Mouse (Mus musculus) G1E (cell line): ENCODE measurements around the gene Cd2bp2. TPM values are rescaled to one million over a fixed set of nuclear protein-coding genes. Genes with fewer than 3 reads are reported as not detected.
A peak's percentile ranks its signal among the peaks of the same experiment; 100 is the strongest.

Source experiments
- ATAC-seq: 2 replicates; pipeline ENCODE4 v1.8.0; 2016; ENCODE audit warnings: mild to moderate bottlenecking; ENCODE audit not compliant: insufficient number of reproducible peaks, poor library complexity, low FRiP score, severe bottlenecking; ENCODE audit errors: extremely low read depth
- DNase-seq: peaks from one replicate; pipeline ENCODE4 v3.0.0; 2012; ENCODE audit warnings: low spot score
- H3K27me3 ChIP-seq: 2 replicates; pipeline ENCODE4 v1.6.1; 2012; ENCODE audit warnings: mild to moderate bottlenecking, low read length, inconsistent platforms; ENCODE audit not compliant: insufficient read depth
- H3K36me3 ChIP-seq: replicated peaks from 2 replicates; pipeline ENCODE3; 2012; ENCODE audit warnings: mild to moderate bottlenecking, inconsistent platforms
- H3K4me1 ChIP-seq: 2 replicates; pipeline ENCODE4 v1.6.1; 2012; ENCODE audit warnings: low read depth, low read length, inconsistent platforms, mixed read lengths; ENCODE audit not compliant: insufficient read depth
- H3K4me3 ChIP-seq: 2 replicates; pipeline ENCODE4 v1.5.1; 2012; ENCODE audit warnings: low read depth, mild to moderate bottlenecking, inconsistent platforms, low read length, moderate library complexity, mixed read lengths
- H3K9me3 ChIP-seq: replicated peaks from 2 replicates; pipeline ENCODE4 v1.6.1; 2012; ENCODE audit warnings: inconsistent platforms
- CTCF ChIP-seq: IDR thresholded peaks from 2 replicates; pipeline ENCODE4 v1.5.1; 2012; ENCODE audit warnings: low read depth, low read length, inconsistent platforms, mixed read lengths
- GATA1 ChIP-seq: IDR thresholded peaks from 2 replicates; pipeline ENCODE4 v1.6.1; 2012; ENCODE audit warnings: borderline replicate concordance, low read length, inconsistent platforms, mixed read lengths
- GATA2 ChIP-seq: IDR thresholded peaks from 2 replicates; pipeline ENCODE4 v1.6.1; 2012; ENCODE audit warnings: low read depth, low read length, inconsistent platforms, borderline replicate concordance
- POLR2AphosphoS5 ChIP-seq: IDR thresholded peaks from 2 replicates; pipeline ENCODE4 v1.6.1; 2012; ENCODE audit warnings: low read depth, low read length, inconsistent platforms; ENCODE audit not compliant: insufficient replicate concordance
- TAL1 ChIP-seq: conservative IDR thresholded peaks from 2 replicates; pipeline ENCODE4 v1.6.1; 2012; ENCODE audit warnings: low read depth, low read length, inconsistent platforms, mixed read lengths
- polyA plus RNA-seq: library from polyadenylated mRNA; stranded (reverse); fragments of >175 nt; gene quantifications from 2 replicates; pipeline ENCODE4 v1.2.3, GENCODE M21; 2012
- total RNA-seq, 2 experiments: library from RNA; stranded (forward) in 1 of 2; stranded (reverse) in 1 of 2; fragments of 200-1000 nt in 1 of 2; fragments of >200 nt in 1 of 2; fragmentation: Nextera tagmentation in 1 of 2; gene quantifications; 2 replicates each; pipeline ENCODE4 v1.2.3; 2014 to 2017

The Cd2bp2 gene
- total and polyA plus RNA-seq, 3 experiments: 23.3 to 84.6 (median 71.8) TPM

- H3K27me3 ChIP-seq: no peaks in the 10 kb centered on the region; the same call in 1 of the 2 replicates
- no peak for ATAC-seq
- no peaks in the 10 kb centered on the region for H3K36me3 ChIP-seq
- H3K4me3 ChIP-seq: no peak overlapping the region
- H3K4me1 ChIP-seq: peaks cover 47% of the 10 kb centered on the region
- no peak for DNase-seq
- no peaks in the 10 kb centered on the region for H3K9me3 ChIP-seq
- TF ChIP-seq CTCF (no peak), GATA2 (no peak), TAL1 (no peak), GATA1 (no peak), POLR2AphosphoS5 (no peak)
Observed at GRCm38 (mm10) chr7:127157548-127157947, 38.3 kb downstream of the Cd2bp2 start.

- no peaks in the 10 kb centered on the region for H3K36me3 ChIP-seq
- DNase-seq (no peak), ATAC-seq (no peak)
- H3K9me3 ChIP-seq: no peaks in the 10 kb centered on the region
- H3K4me1 ChIP-seq: peaks cover 52% of the 10 kb centered on the region
- H3K27me3 ChIP-seq: no peaks in the 10 kb centered on the region; the same call in 1 of the 2 replicates
- TF ChIP-seq POLR2AphosphoS5: no peak
- no peak for TF ChIP-seq TAL1
- TF ChIP-seq GATA2: no peak
- no peak for TF ChIP-seq CTCF
- TF ChIP-seq GATA1: no peak
- H3K4me3 ChIP-seq: no peak overlapping the region
Observed at GRCm38 (mm10) chr7:127153477-127153876, 42.4 kb downstream of the Cd2bp2 start.

- TF ChIP-seq POLR2AphosphoS5: no peak
- no peak for TF ChIP-seq GATA1
- TF ChIP-seq CTCF: no peak
- TF ChIP-seq GATA2: no peak
- TF ChIP-seq TAL1: no peak
- peaks cover 54% of the 10 kb centered on the region for H3K4me1 ChIP-seq
- no peaks in the 10 kb centered on the region for H3K36me3 ChIP-seq
- no peak overlapping the region for H3K4me3 ChIP-seq
- no peaks in the 10 kb centered on the region for H3K9me3 ChIP-seq
- DNase-seq (no peak), ATAC-seq (no peak)
- H3K27me3 ChIP-seq: no peaks in the 10 kb centered on the region; the same call in 1 of the 2 replicates
Observed at GRCm38 (mm10) chr7:127152464-127152863, 43.4 kb downstream of the Cd2bp2 start.

GRCm38 (mm10) chr7:127147901-127148300 is 47.9 kb downstream of the Cd2bp2 start:
- ATAC-seq: no peak
- Histone ChIP-seq H3K4me1 (peaks cover 62% of the 10 kb centered on the region), H3K9me3 (no peaks in the 10 kb centered on the region), H3K36me3 (no peaks in the 10 kb centered on the region), H3K4me3 (no peak overlapping the region), H3K27me3 (no peaks in the 10 kb centered on the region)
- TF ChIP-seq CTCF: no peak
- no peak for TF ChIP-seq GATA2
- no peak for TF ChIP-seq TAL1
- no peak for TF ChIP-seq POLR2AphosphoS5
- TF ChIP-seq GATA1: no peak
- DNase-seq: no peak

- Histone ChIP-seq H3K27me3 (no peaks in the 10 kb centered on the region), H3K9me3 (no peaks in the 10 kb centered on the region), H3K4me1 (peaks cover 74% of the 10 kb centered on the region), H3K4me3 (no peak overlapping the region), H3K36me3 (no peaks in the 10 kb centered on the region)
- no peak for TF ChIP-seq GATA2
- TF ChIP-seq POLR2AphosphoS5: no peak
- TF ChIP-seq GATA1: no peak
- TF ChIP-seq CTCF: no peak
- no peak for TF ChIP-seq TAL1
- DNase-seq: no peak
- no peak for ATAC-seq
Observed at GRCm38 (mm10) chr7:127146267-127146603, 49.6 kb downstream of the Cd2bp2 start.

GRCm38 (mm10) chr7:127145387-127146266 is 50.2 kb downstream of the Cd2bp2 start:
- Histone ChIP-seq H3K36me3 (no peaks in the 10 kb centered on the region), H3K9me3 (no peaks in the 10 kb centered on the region), H3K27me3 (no peaks in the 10 kb centered on the region), H3K4me3 (peak overlapping the region; percentile 27; the same call in 1 of the 2 replicates), H3K4me1 (peaks cover 78% of the 10 kb centered on the region)
- ATAC-seq (peak; percentile 73), DNase-seq (peak; percentile 62)
- TF ChIP-seq CTCF (no peak), POLR2AphosphoS5 (no peak), GATA1 (no peak), GATA2 (no peak), TAL1 (no peak)
